Mouse (Mus musculus) adrenal gland, adult 18-20 months (tissue): ENCODE data around the gene Nat10. TPM values are rescaled to one million over a fixed set of nuclear protein-coding genes. Genes with fewer than 3 reads are reported as not detected.

ENCODE experiments used
- total RNA-seq, 2 experiments: library from RNA; stranded (reverse); gene quantifications; 1 replicate in 1 of 2; 2 replicates in 1 of 2; pipeline ENCODE4 v1.2.3; 2021

Gene Nat10
- total RNA-seq, 2 experiments from 2014 or later: 33.7 to 41.3 TPM

Other genes with a start within 250 kb of the Nat10 start
- gene Abtb2, start 195.0 kb downstream of the Nat10 start, total RNA-seq: 10 to 100 TPM; 17.3 to 74.9 TPM
- gene Caprin1, start 36.4 kb upstream of the Nat10 start, total RNA-seq: 100 to 1,000 TPM; 343 to 464 TPM
- 10 to 100 TPM; 22.7 to 29.7 TPM for gene Lmo2, start 196.7 kb upstream of the Nat10 start, total RNA-seq